Mouse (Mus musculus) C2C12 (cell line): ENCODE results near the gene Ttc30a2.

Source experiments
- CEBPB ChIP-seq: IDR thresholded peaks from one replicate; pipeline ENCODE4 v1.6.1; 2011; ENCODE audit warnings: low read depth, mild to moderate bottlenecking, control low read depth, moderate library complexity
- CTCF ChIP-seq: IDR thresholded peaks from one replicate; pipeline ENCODE4 v1.5.1; 2011; ENCODE audit not compliant: control insufficient read depth, insufficient read depth, insufficient read length
- FOSL1 ChIP-seq: IDR thresholded peaks from one replicate; pipeline ENCODE4 v1.8.0; 2011; ENCODE audit warnings: mild to moderate bottlenecking, low read length; ENCODE audit not compliant: poor library complexity, insufficient read depth, severe bottlenecking
- MAX ChIP-seq: IDR thresholded peaks from one replicate; pipeline ENCODE4 v1.6.1; 2011; ENCODE audit warnings: mild to moderate bottlenecking, control low read depth
- MYOD1 ChIP-seq: IDR thresholded peaks from one replicate; pipeline ENCODE4 v1.6.1; 2011; ENCODE audit warnings: low read depth; ENCODE audit not compliant: control insufficient read depth, insufficient read length
- MYOG ChIP-seq: IDR thresholded peaks from one replicate; pipeline ENCODE4 v1.6.1; 2011; ENCODE audit not compliant: control insufficient read depth, insufficient read length; ENCODE audit errors: extremely low read depth
- USF1 ChIP-seq: IDR thresholded peaks from one replicate; pipeline ENCODE4 v1.6.1; 2011; ENCODE audit warnings: low read depth, mild to moderate bottlenecking, control low read depth, moderate library complexity

DNA sequence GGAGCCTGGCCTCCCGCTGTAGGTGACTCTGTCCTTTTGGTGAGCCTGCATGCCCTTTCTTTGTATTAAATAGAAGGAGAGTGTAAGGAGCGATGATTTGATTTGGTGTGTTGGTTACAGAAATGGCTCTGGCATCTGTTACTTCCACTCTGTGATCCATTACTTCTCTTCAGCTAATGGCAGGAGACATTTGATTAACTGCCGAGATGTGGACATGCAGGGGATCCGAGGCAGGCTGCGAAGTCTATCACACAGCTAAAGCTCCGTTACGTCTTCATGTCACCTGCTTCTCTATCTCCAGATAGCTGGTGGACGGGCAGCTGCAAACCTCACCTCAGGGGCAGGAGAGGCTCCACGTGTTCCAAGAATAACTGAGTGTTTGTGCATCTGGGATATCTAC lies 3.8 kb downstream of the Ttc30a2 start:
- TF ChIP-seq USF1 (no peak), CTCF (no peak), CEBPB (no peak), MAX (no peak), FOSL1 (no peak), MYOD1 (no peak), MYOG (no peak)
